26 mouse cellular contexts compared by ENCODE assay signal in genomic region chr9:43178172-43178571, GRCm38 (mm10). TPM values are rescaled to one million over a fixed set of nuclear protein-coding genes. Genes with fewer than 3 reads are reported as not detected.
DNase-seq lines count a peak whose midpoint lies in the region; ATAC-seq and TF ChIP-seq lines count a peak whose summit lies in the region.
"Had no signal": no experiment of that assay in that cellular context is flagged by ENCODE, and none has a peak within 500 bp of the region (broad histone marks: within the 10 kb centered on the region; RNA-seq: fewer than 3 reads in every experiment).

No protein-coding gene starts in this region.

- TF ChIP-seq POLR2A in ES-Bruce4 (IDR thresholded peaks at IDR 0.05; ENCODE audit: insufficient read depth, low read length) = no peak

- TF ChIP-seq CTCF in heart, postnatal 0 days (IDR thresholded peaks at IDR 0.05; ENCODE audit: low read depth) = peak; percentile 29
- TF ChIP-seq CTCF in layer of hippocampus, adult 2 months (conservative IDR thresholded peaks at IDR 0.05) = peak; percentile 34
- TF ChIP-seq CTCF in ES-Bruce4 (IDR thresholded peaks at IDR 0.05; ENCODE audit: low read depth, low read length) = peak; percentile 48

- intact Hi-C loops in heart, postnatal 25 days (cut with DNase I) = loop anchor here (2.0 kb wide), 1 partner anchor 27 kb away; no protein-coding TSS in a partner anchor

- no peak overlapping the region for H3K27ac ChIP-seq in heart, postnatal 0 days (ENCODE audit: low read depth)
- no peak overlapping the region for H3K27ac ChIP-seq in layer of hippocampus, adult 2 months
- H3K27ac ChIP-seq in ES-Bruce4 (ENCODE audit: insufficient read depth, low read length) = no peak overlapping the region
- H3K27ac ChIP-seq: embryonic facial prominence, embryonic 10.5 days; heart, embryonic 15.5 days; hindbrain, embryonic 10.5 days; limb, embryonic 12.5 days; liver, embryonic 13.5 days; midbrain, embryonic 13.5 days had no signal

- no peaks in the 10 kb centered on the region for H3K9me3 ChIP-seq in heart, postnatal 0 days (replicated peaks; ENCODE audit: control insufficient read depth, low read length)
- no peaks in the 10 kb centered on the region for H3K9me3 ChIP-seq in ES-Bruce4 (replicated peaks; ENCODE audit: control insufficient read depth, insufficient read depth, low read length, poor library complexity, severe bottlenecking)
- H3K9me3 ChIP-seq: embryonic facial prominence, embryonic 10.5 days; heart, embryonic 15.5 days; hindbrain, embryonic 10.5 days; limb, embryonic 12.5 days; liver, embryonic 13.5 days; midbrain, embryonic 13.5 days had no signal

- no peak for DNase-seq in heart, postnatal 0 days (ENCODE audit: low spot score)
- DNase-seq in heart, postnatal 25 days (ENCODE audit: low spot score) = no peak
- no peak for DNase-seq in layer of hippocampus, adult 2 months (ENCODE audit: low spot score in 2 of 2)
- DNase-seq in layer of hippocampus, postnatal 25 days (ENCODE audit: extremely low spot score in 1 of 2, low spot score in 1 of 2) = no peak
- DNase-seq in R1 (ENCODE audit: low read depth, low spot score) = peak; percentile 30
- DNase-seq in cerebellum, adult 18-20 months = no peak
- DNase-seq: adrenal gland, postnatal 25 days; cerebellum, adult 11 months; cerebellum, postnatal 14 days; gastrocnemius, postnatal 10 days; kidney, adult 9 months; liver, embryonic 13.5 days; right cerebral cortex, postnatal 14 days; spleen, adult 18-20 months had no signal

- no peak for TF ChIP-seq EP300 in heart, postnatal 0 days (IDR thresholded peaks at IDR 0.05; ENCODE audit: low read depth)
- no peak for TF ChIP-seq EP300 in ES-Bruce4 (IDR thresholded peaks at IDR 0.05; ENCODE audit: insufficient read depth, low read depth, low read length)

- H3K36me3 ChIP-seq in heart, postnatal 0 days (replicated peaks; ENCODE audit: control insufficient read depth, insufficient read depth, low read length) = no peaks in the 10 kb centered on the region
- no peaks in the 10 kb centered on the region for H3K36me3 ChIP-seq in ES-Bruce4 (ENCODE audit: control insufficient read depth, insufficient read depth, low read length, poor library complexity, severe bottlenecking)
- H3K36me3 ChIP-seq: embryonic facial prominence, embryonic 10.5 days; heart, embryonic 15.5 days; hindbrain, embryonic 10.5 days; limb, embryonic 12.5 days; liver, embryonic 13.5 days; midbrain, embryonic 13.5 days had no signal

- 59% methylated on average over 7 of the region's 7 CpGs for WGBS in heart, postnatal 0 days

- no peaks in the 10 kb centered on the region for H3K4me1 ChIP-seq in heart, postnatal 0 days (ENCODE audit: control insufficient read depth, insufficient read depth)
- peaks cover 2% of the 10 kb centered on the region for H3K4me1 ChIP-seq in ES-Bruce4 (ENCODE audit: control insufficient read depth, insufficient read depth, low read length)
- H3K4me1 ChIP-seq: liver, embryonic 13.5 days; midbrain, embryonic 13.5 days had no signal

- ATAC-seq in heart, postnatal 0 days (ENCODE audit: insufficient read depth, low read depth) = no peak
- ATAC-seq: midbrain, embryonic 13.5 days had no signal

- no peak overlapping the region for H3K4me2 ChIP-seq in heart, postnatal 0 days (ENCODE audit: low read depth, low read length)
- H3K4me2 ChIP-seq: heart, embryonic 15.5 days; limb, embryonic 12.5 days; liver, embryonic 13.5 days; midbrain, embryonic 13.5 days had no signal

- H3K9ac ChIP-seq in heart, postnatal 0 days (replicated peaks; ENCODE audit: low read depth, low read length) = no peak overlapping the region
- H3K9ac ChIP-seq in ES-Bruce4 (ENCODE audit: low read depth, poor library complexity, severe bottlenecking) = no peak overlapping the region
- H3K9ac ChIP-seq: heart, embryonic 15.5 days; limb, embryonic 12.5 days; liver, embryonic 13.5 days; midbrain, embryonic 13.5 days had no signal

- H3K27me3 ChIP-seq in heart, postnatal 0 days (ENCODE audit: control insufficient read depth, insufficient read depth, low read length) = no peaks in the 10 kb centered on the region
- H3K27me3 ChIP-seq in ES-Bruce4 (ENCODE audit: control insufficient read depth, insufficient read depth, low read length, poor library complexity, severe bottlenecking) = no peaks in the 10 kb centered on the region
- H3K27me3 ChIP-seq: heart, embryonic 15.5 days; limb, embryonic 12.5 days; liver, embryonic 13.5 days; midbrain, embryonic 13.5 days had no signal

- no peak overlapping the region for H3K4me3 ChIP-seq in heart, postnatal 0 days (ENCODE audit: low read depth, low read length)
- H3K4me3 ChIP-seq in layer of hippocampus, adult 2 months = no peak overlapping the region
- no peak overlapping the region for H3K4me3 ChIP-seq in ES-Bruce4 (ENCODE audit: low read depth, low read length)
- H3K4me3 ChIP-seq: embryonic facial prominence, embryonic 10.5 days; heart, embryonic 15.5 days; hindbrain, embryonic 10.5 days; limb, embryonic 12.5 days; liver, embryonic 13.5 days; midbrain, embryonic 13.5 days; myocyte had no signal

RNA-seq across cellular contexts. Expression of gene Pou2f3, which starts 32.0 kb away (rescaled TPM):
- total RNA-seq in heart, postnatal 0 days (2014; rRNA removed; ENCODE audit: low replicate concordance) = not detected in 2 replicates
- 0.08 and 0.10 TPM in 2 replicates for polyA plus RNA-seq in heart, postnatal 0 days (2015; fragmentation: Nextera tagmentation; extraction: Ambion mirVana)
- total RNA-seq in heart, postnatal 25 days (2021) = under 1 TPM in 1 of 2 experiments, not detected in 1; 0.11 TPM
- under 1 TPM; 0.22 to 0.33 TPM for total RNA-seq in layer of hippocampus, adult 2 months (2021)
- under 1 TPM; 0.12 to 0.28 TPM for total RNA-seq in layer of hippocampus, postnatal 25 days (2021)
- polyA plus RNA-seq in ES-Bruce4 (2011; ENCODE audit: insufficient read depth, insufficient read length, low read depth, missing spikeins) = 2.4 and 2.9 TPM in 2 replicates
- total RNA-seq: adrenal gland, postnatal 25 days; heart, adult 8-10 months; megakaryocyte, adult 5-6 weeks had no signal
- polyA plus RNA-seq: C2C12; embryonic facial prominence, embryonic 10.5 days; forebrain, embryonic 11.5 days; limb, embryonic 12.5 days; liver, embryonic 13.5 days; myocyte; neural tube, embryonic 14.5 days had no signal
